ENCODE assay signal across 16 mouse cellular contexts in the genomic region with DNA sequence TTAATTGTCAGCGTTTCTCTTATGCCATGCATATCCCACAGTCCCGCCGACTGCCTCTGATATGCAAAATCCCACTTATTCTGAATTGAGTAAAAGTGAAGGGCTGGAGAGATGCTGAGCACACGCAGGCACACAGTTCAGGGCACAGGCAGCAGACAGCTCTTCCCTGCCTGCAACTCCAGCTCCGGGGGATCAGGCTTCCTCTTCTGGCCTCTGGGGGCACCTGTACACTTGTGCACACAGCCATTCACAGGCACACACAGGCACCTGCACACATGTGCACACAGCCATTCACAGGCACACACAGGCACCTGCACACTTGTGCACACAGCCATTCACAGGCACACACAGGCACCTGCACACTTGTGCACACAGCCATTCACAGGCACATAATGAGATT.
A peak's percentile ranks its signal among the peaks of the same experiment; 100 is the strongest.
DNase-seq lines count a peak whose midpoint lies in the region; ATAC-seq lines count a peak whose summit lies in the region.
"Had no signal": no experiment of that assay in that cellular context is flagged by ENCODE, and none has a peak within 500 bp of the region (broad histone marks: within the 10 kb centered on the region; RNA-seq: fewer than 3 reads in every experiment).

No protein-coding gene starts in this region.

- peak; percentile 69 for ATAC-seq in forebrain, embryonic 11.5 days (replicated peaks; ENCODE audit: low FRiP score)
- ATAC-seq in hindbrain, embryonic 13.5 days (ENCODE audit: low FRiP score): peak; percentile 69
- ATAC-seq in midbrain, embryonic 15.5 days (replicated peaks): peak; percentile 66
- ATAC-seq: intestine, embryonic 15.5 days; liver, postnatal 0 days had no signal

- no peaks in the 10 kb centered on the region for H3K27me3 ChIP-seq in forebrain, embryonic 11.5 days (ENCODE audit: control insufficient read depth, insufficient read depth, low read length)
- no peaks in the 10 kb centered on the region for H3K27me3 ChIP-seq in hindbrain, embryonic 13.5 days
- H3K27me3 ChIP-seq in midbrain, embryonic 15.5 days (replicated peaks): no peaks in the 10 kb centered on the region
- H3K27me3 ChIP-seq: CH12.LX; intestine, embryonic 15.5 days; limb, embryonic 12.5 days had no signal

- peak overlapping the region; percentile 40; the same call in 1 of the 2 replicates for H3K4me2 ChIP-seq in forebrain, embryonic 11.5 days (ENCODE audit: low read depth, low read length, severe bottlenecking)
- H3K4me2 ChIP-seq in hindbrain, embryonic 13.5 days: peak overlapping the region; percentile 37
- peak overlapping the region; percentile 24 for H3K4me2 ChIP-seq in midbrain, embryonic 15.5 days
- H3K4me2 ChIP-seq: intestine, embryonic 15.5 days; limb, embryonic 12.5 days had no signal

- peak; percentile 9 for DNase-seq in embryo, embryonic 10.5 days (ENCODE audit: low spot score)
- DNase-seq in embryo, embryonic 10 days (ENCODE audit: low spot score): no peak
- DNase-seq in forebrain, embryonic 11.5 days (ENCODE audit: low spot score): peak; percentile 59
- DNase-seq in right cerebral cortex, postnatal 36 days (ENCODE audit: low spot score in 2 of 2): no peak
- DNase-seq in cerebellum, adult 11 months: no peak
- DNase-seq in right cerebral cortex, adult 18-20 months: no peak
- DNase-seq: cerebellum, adult 9-11 months; kidney, postnatal 10 days; liver, postnatal 0 days had no signal

- H3K9ac ChIP-seq in forebrain, embryonic 11.5 days (ENCODE audit: low read length): peak overlapping the region; percentile 24
- no peak overlapping the region for H3K9ac ChIP-seq in hindbrain, embryonic 13.5 days
- no peak overlapping the region for H3K9ac ChIP-seq in midbrain, embryonic 15.5 days
- H3K9ac ChIP-seq: intestine, embryonic 15.5 days; limb, embryonic 12.5 days; liver, postnatal 0 days had no signal

- H3K27ac ChIP-seq in forebrain, embryonic 11.5 days (ENCODE audit: low read depth, low read length): peak overlapping the region; percentile 89
- H3K27ac ChIP-seq in hindbrain, embryonic 13.5 days: peak overlapping the region; percentile 62
- peak overlapping the region; percentile 40; the same call in 1 of the 2 replicates for H3K27ac ChIP-seq in midbrain, embryonic 15.5 days
- H3K27ac ChIP-seq: intestine, embryonic 15.5 days; limb, embryonic 12.5 days; macrophage had no signal

- 0 out of 2 replicates have a peak overlapping the region, but pooled peaks have one; percentile 10 for H3K4me3 ChIP-seq in forebrain, embryonic 11.5 days (ENCODE audit: low read depth, low read length)
- no peak overlapping the region for H3K4me3 ChIP-seq in hindbrain, embryonic 13.5 days
- no peak overlapping the region for H3K4me3 ChIP-seq in midbrain, embryonic 15.5 days
- H3K4me3 ChIP-seq: intestine, embryonic 15.5 days; limb, embryonic 12.5 days; myocyte had no signal

- H3K9me3 ChIP-seq in forebrain, embryonic 11.5 days (ENCODE audit: control insufficient read depth, low read length): no peaks in the 10 kb centered on the region; the same call in 1 of the 2 replicates
- H3K9me3 ChIP-seq in hindbrain, embryonic 13.5 days: no peaks in the 10 kb centered on the region
- H3K9me3 ChIP-seq in midbrain, embryonic 15.5 days: no peaks in the 10 kb centered on the region
- H3K9me3 ChIP-seq: intestine, embryonic 15.5 days; limb, embryonic 12.5 days had no signal

- peaks cover 5% of the 10 kb centered on the region; the same call in 1 of the 2 replicates for H3K4me1 ChIP-seq in forebrain, embryonic 11.5 days (replicated peaks; ENCODE audit: control insufficient read depth, insufficient read depth, low read length)
- H3K4me1 ChIP-seq in hindbrain, embryonic 13.5 days (replicated peaks): peaks cover 17% of the 10 kb centered on the region
- H3K4me1 ChIP-seq in midbrain, embryonic 15.5 days: peaks cover 16% of the 10 kb centered on the region
- H3K4me1 ChIP-seq: intestine, embryonic 15.5 days; limb, embryonic 12.5 days had no signal

- H3K36me3 ChIP-seq in forebrain, embryonic 11.5 days (ENCODE audit: control insufficient read depth, insufficient read depth, low read length): no peaks in the 10 kb centered on the region; the same call in 1 of the 2 replicates
- H3K36me3 ChIP-seq in hindbrain, embryonic 13.5 days: no peaks in the 10 kb centered on the region
- H3K36me3 ChIP-seq in midbrain, embryonic 15.5 days (replicated peaks): no peaks in the 10 kb centered on the region
- H3K36me3 ChIP-seq: intestine, embryonic 15.5 days; limb, embryonic 12.5 days had no signal

- 22% methylated on average over 5 of the region's 5 CpGs for WGBS in forebrain, embryonic 11.5 days
- 31% methylated on average over 5 of the region's 5 CpGs for WGBS in hindbrain, embryonic 13.5 days
- WGBS in midbrain, embryonic 15.5 days: 6% methylated on average over 5 of the region's 5 CpGs

Comparison
In these comparisons a context has a peak if more than half of its experiments do, and no peak if none do; other contexts are left out.
1. DNase-seq: peak in embryo, embryonic 10.5 days (single experiment) and forebrain, embryonic 11.5 days (single experiment); none in embryo, embryonic 10 days (single experiment), right cerebral cortex, postnatal 36 days (0 of 2), cerebellum, adult 11 months (single experiment) and right cerebral cortex, adult 18-20 months (single experiment).
2. Peak in every context shown above with its lines, with median percentiles within 50 percentile points of each other: ATAC-seq, H3K27ac ChIP-seq and H3K4me2 ChIP-seq.